Mouse (Mus musculus) Patski (cell line): ENCODE data around the gene Ttc37. TPM values are rescaled to one million over a fixed set of nuclear protein-coding genes. Genes with fewer than 3 reads are reported as not detected.

Experiments
- ATAC-seq: fragments of 100-300 bp; one replicate; pipeline ENCODE4 v1.8.0; 2021
- CTCF ChIA-PET: fragments of 350-600 bp; sonication (Branson Sonifier 250); formaldehyde crosslinking; loops from one replicate; lab custom pipeline; 2022; ENCODE audit warnings: inconsistent platforms; lab: Charles Lee
- POLR2A ChIA-PET: fragments of 350-600 bp; sonication (Branson Sonifier 250); formaldehyde crosslinking; loops from one replicate; lab custom pipeline; 2022; ENCODE audit warnings: antibody characterized with exemption, inconsistent platforms; lab: Charles Lee
- DNase-seq: peaks from one replicate; pipeline ENCODE4 v3.0.0-alpha.2; 2011; ENCODE audit warnings: low read depth, low spot score
- H3K27me3 ChIP-seq: fragments of 371-371 bp; one replicate; pipeline ENCODE4 v1.5.1; 2021
- CTCF ChIP-seq: fragments of 100-300 bp; IDR thresholded peaks from one replicate; pipeline ENCODE4 v1.5.1; 2021
- in situ Hi-C: fragments of 300-500 bp; cut with MboI; formaldehyde crosslinking; loops from 3 replicates; pipeline ENCODE4 v1.11.1; 2018; ENCODE audit warnings: low pct_unique_long_range_greater_than_20kb, mixed read lengths
- polyA plus RNA-seq: library from polyadenylated mRNA; unstranded; gene quantifications from one replicate; pipeline ENCODE4 v1.2.3, GENCODE M21; 2021

The Ttc37 gene
- polyA plus RNA-seq, 1 experiment from 2014 or later = 23.8 TPM

GRCm38 (mm10) chr13:76157508-76157907, 59.0 kb downstream of the Ttc37 start:
- in situ Hi-C loops = no loop called here
- H3K27me3 ChIP-seq = no peaks in the 10 kb centered on the region
- ChIA-PET POLR2A (no interaction called here), CTCF (interaction anchor here (0.7 kb wide), 1 partner anchor 20 kb away, joined by 3 read pairs; no protein-coding TSS in a partner anchor)
- ATAC-seq (no peak), DNase-seq (no peak)
- no peak for TF ChIP-seq CTCF

GRCm38 (mm10) chr13:76160587-76160986, 62.1 kb downstream of the Ttc37 start:
- DNase-seq (no peak), ATAC-seq (no peak)
- ChIA-PET POLR2A (no interaction called here), CTCF (interaction anchor here (0.8 to 1.8 kb wide), 3 partner anchors 11 to 29 kb away, joined by 3 to 5 read pairs (median 4); no protein-coding TSS in a partner anchor)
- H3K27me3 ChIP-seq = no peaks in the 10 kb centered on the region
- no peak for TF ChIP-seq CTCF
- in situ Hi-C loops = no loop called here

- no peak for TF ChIP-seq CTCF
Observed at GRCm38 (mm10) chr13:76174297-76174696, 75.8 kb downstream of the Ttc37 start.

GRCm38 (mm10) chr13:76178700-76179099, 80.2 kb downstream of the Ttc37 start:
- TF ChIP-seq CTCF = no peak
- POLR2A ChIA-PET = no interaction called here
- H3K27me3 ChIP-seq = no peaks in the 10 kb centered on the region
- in situ Hi-C loops = no loop called here
- DNase-seq = no peak
- CTCF ChIA-PET = no interaction called here
- ATAC-seq = no peak

More at GRCm38 (mm10) chr13:76174297-76174696, 75.8 kb downstream of the Ttc37 start:
- ATAC-seq (no peak), DNase-seq (no peak)
- in situ Hi-C loops = no loop called here
- ChIA-PET CTCF (no interaction called here), POLR2A (no interaction called here)
- no peaks in the 10 kb centered on the region for H3K27me3 ChIP-seq

- in situ Hi-C loops = no loop called here
- ChIA-PET CTCF (no interaction called here), POLR2A (no interaction called here)
- ATAC-seq = no peak
- H3K27me3 ChIP-seq = no peaks in the 10 kb centered on the region
- TF ChIP-seq CTCF = no peak
- DNase-seq = no peak
Observed at GRCm38 (mm10) chr13:76187651-76188050, 89.1 kb downstream of the Ttc37 start.

DNA sequence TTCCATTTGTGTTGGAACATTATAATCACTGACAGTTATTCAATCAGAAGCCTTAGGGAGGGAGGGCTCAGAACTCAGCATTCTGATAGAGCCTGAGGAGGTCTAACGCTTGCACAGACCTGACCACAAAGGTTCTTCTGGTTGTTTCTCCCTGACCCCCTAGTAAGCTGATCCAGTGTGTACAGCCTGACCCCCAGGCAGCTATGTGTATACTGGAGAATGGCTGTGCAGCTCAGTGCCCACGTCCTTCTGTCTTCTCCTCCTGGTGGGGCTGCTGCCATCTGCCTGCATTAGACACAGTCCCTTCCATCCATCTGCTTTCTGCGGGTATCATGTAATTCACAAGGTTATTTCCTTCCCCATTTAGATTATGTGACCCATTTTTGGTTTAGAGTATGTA, 90.7 kb downstream of the Ttc37 start:
- CTCF ChIA-PET = interaction anchor here (1.2 to 1.5 kb wide), 2 partner anchors 9 to 28 kb away, joined by 3 to 5 read pairs; no protein-coding TSS in a partner anchor
- no peak for TF ChIP-seq CTCF

DNA sequence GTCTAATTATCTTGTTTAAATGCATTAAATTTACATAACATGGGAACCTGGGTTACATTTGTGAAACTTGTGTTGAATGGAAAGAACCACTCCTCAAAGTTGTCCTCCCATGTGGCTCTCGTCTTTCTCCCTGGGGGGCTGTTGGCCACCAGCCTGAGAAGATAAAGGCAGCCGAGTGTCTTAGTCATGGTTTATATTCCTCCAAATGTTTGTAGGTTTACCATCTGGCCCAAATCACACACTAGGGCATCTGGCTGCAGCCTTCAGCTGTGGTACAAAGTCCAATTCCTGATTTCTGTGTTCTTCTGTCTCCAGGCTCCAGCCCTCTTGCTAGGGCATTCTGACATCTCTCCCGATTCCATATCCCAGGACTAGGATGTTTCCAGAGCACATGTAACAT, 91.7 kb downstream of the Ttc37 start:
- ChIA-PET POLR2A (no interaction called here), CTCF (interaction anchor here (1.5 kb wide), 1 partner anchor 29 kb away, joined by 5 read pairs; no protein-coding TSS in a partner anchor)
- in situ Hi-C loops = no loop called here
- no peak for DNase-seq
- H3K27me3 ChIP-seq = no peaks in the 10 kb centered on the region
- no peak for TF ChIP-seq CTCF
- no peak for ATAC-seq

More for the DNA sequence above, 90.7 kb downstream of the Ttc37 start:
- DNase-seq (no peak), ATAC-seq (no peak)
- in situ Hi-C loops = no loop called here
- POLR2A ChIA-PET = no interaction called here
- H3K27me3 ChIP-seq = no peaks in the 10 kb centered on the region

- no peak for TF ChIP-seq CTCF
- ChIA-PET CTCF (no interaction called here), POLR2A (no interaction called here)
- H3K27me3 ChIP-seq = no peaks in the 10 kb centered on the region
- DNase-seq (no peak), ATAC-seq (no peak)
- in situ Hi-C loops = no loop called here
Observed at GRCm38 (mm10) chr13:76194937-76195336, 96.4 kb downstream of the Ttc37 start.

GRCm38 (mm10) chr13:76195431-76196138, 97.1 kb downstream of the Ttc37 start:
- ATAC-seq = no peak
- H3K27me3 ChIP-seq = no peaks in the 10 kb centered on the region
- no peak for TF ChIP-seq CTCF
- POLR2A ChIA-PET = no interaction called here
- CTCF ChIA-PET = no interaction called here
- in situ Hi-C loops = no loop called here
- no peak for DNase-seq

- POLR2A ChIA-PET = no interaction called here
- in situ Hi-C loops = no loop called here
- ATAC-seq = peak; percentile 39
- no peak for DNase-seq
- CTCF ChIA-PET = no interaction called here
- TF ChIP-seq CTCF = no peak
- H3K27me3 ChIP-seq = no peaks in the 10 kb centered on the region
Observed at GRCm38 (mm10) chr13:76197297-76197848, 98.8 kb downstream of the Ttc37 start.

DNA sequence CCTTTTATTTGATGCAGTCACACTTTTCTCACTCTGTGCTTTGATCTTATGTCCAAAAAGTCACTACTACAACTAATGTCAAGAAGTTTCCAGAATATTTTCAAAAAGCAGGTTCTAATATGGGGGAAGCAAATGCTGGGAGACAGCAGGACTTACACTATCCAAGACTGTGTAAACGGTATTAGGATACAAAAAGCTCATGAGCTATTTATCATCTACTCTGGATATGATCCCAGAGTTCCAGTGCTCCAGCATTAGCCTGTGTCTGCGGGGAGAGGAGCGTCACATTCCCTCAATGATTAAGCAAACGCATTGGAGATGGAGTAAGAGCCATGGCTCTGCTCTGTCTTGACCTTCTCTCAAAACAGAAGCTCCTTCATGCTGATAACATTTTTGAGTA, 101.4 kb downstream of the Ttc37 start:
- CTCF ChIA-PET = no interaction called here
- no peak for ATAC-seq
- POLR2A ChIA-PET = no interaction called here
- in situ Hi-C loops = no loop called here
- DNase-seq = no peak
- TF ChIP-seq CTCF = no peak
- no peaks in the 10 kb centered on the region for H3K27me3 ChIP-seq
